Comparison of ENCODE assay signal across 14 mouse cellular contexts in the genomic region with DNA sequence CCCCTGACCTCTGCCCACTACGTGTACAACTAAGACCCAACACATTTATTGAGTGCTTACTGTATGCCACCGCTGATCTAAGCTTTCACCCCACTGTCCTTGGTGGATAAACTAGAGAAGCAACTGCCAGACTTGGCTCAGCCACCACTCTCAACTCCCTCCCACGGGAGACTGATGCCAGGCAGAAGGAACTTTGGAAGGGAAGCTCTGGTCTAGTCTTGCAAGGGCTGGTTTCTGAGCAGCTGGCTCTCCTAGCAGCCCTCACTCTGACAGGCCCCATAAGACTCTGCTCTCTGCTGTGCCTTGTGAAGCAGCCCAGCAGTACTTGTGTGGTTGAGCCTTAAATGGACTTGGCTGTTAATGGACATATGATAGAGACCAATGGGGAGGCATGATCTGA.
DNase-seq lines count a peak whose midpoint lies in the region; ATAC-seq and TF ChIP-seq lines count a peak whose summit lies in the region.
"Had no signal": no experiment of that assay in that cellular context is flagged by ENCODE, and none has a peak within 500 bp of the region (broad histone marks: within the 10 kb centered on the region; RNA-seq: fewer than 3 reads in every experiment).

No protein-coding gene starts in this region.

- no peaks in the 10 kb centered on the region for H3K36me3 ChIP-seq in forebrain, postnatal 0 days (ENCODE audit: insufficient read depth)
- no peaks in the 10 kb centered on the region for H3K36me3 ChIP-seq in forebrain, embryonic 15.5 days
- H3K36me3 ChIP-seq in midbrain, postnatal 0 days (ENCODE audit: insufficient read depth, low read length): no peaks in the 10 kb centered on the region
- H3K36me3 ChIP-seq: liver, embryonic 13.5 days; stomach, embryonic 15.5 days had no signal

- H3K9ac ChIP-seq in forebrain, postnatal 0 days: no peak overlapping the region
- no peak overlapping the region for H3K9ac ChIP-seq in forebrain, embryonic 15.5 days (replicated peaks)
- no peak overlapping the region for H3K9ac ChIP-seq in midbrain, postnatal 0 days (replicated peaks; ENCODE audit: low read length, poor library complexity, severe bottlenecking)
- H3K9ac ChIP-seq: liver, embryonic 13.5 days; stomach, embryonic 15.5 days had no signal

- H3K27me3 ChIP-seq in forebrain, postnatal 0 days (ENCODE audit: insufficient read depth, low read length): no peaks in the 10 kb centered on the region
- H3K27me3 ChIP-seq in forebrain, embryonic 15.5 days: no peaks in the 10 kb centered on the region
- H3K27me3 ChIP-seq in midbrain, postnatal 0 days (ENCODE audit: insufficient read depth, low read length): no peaks in the 10 kb centered on the region
- H3K27me3 ChIP-seq: liver, embryonic 13.5 days; stomach, embryonic 15.5 days had no signal

- no peak overlapping the region for H3K4me3 ChIP-seq in forebrain, postnatal 0 days (ENCODE audit: low read depth, low read length)
- no peak overlapping the region for H3K4me3 ChIP-seq in forebrain, embryonic 15.5 days
- no peak overlapping the region for H3K4me3 ChIP-seq in midbrain, postnatal 0 days (ENCODE audit: low read depth, low read length)
- H3K4me3 ChIP-seq: heart, adult 2 months; liver, embryonic 13.5 days; myocyte; stomach, embryonic 15.5 days had no signal

- peak; percentile 64 for ATAC-seq in forebrain, postnatal 0 days
- ATAC-seq in forebrain, embryonic 15.5 days (replicated peaks): no peak
- no peak for ATAC-seq in midbrain, postnatal 0 days (ENCODE audit: low FRiP score)
- ATAC-seq in inflammation-experienced regulatory T-cells, adult 6 months: no peak
- ATAC-seq in monocyte, adult 5-6 weeks (replicated peaks; ENCODE audit: insufficient number of reproducible peaks, low FRiP score, low TSS enrichment, poor library complexity, severe bottlenecking): no peak
- ATAC-seq: intestine, postnatal 0 days had no signal

- peaks cover 10% of the 10 kb centered on the region; the same call in 1 of the 2 replicates for H3K4me1 ChIP-seq in forebrain, postnatal 0 days (ENCODE audit: insufficient read depth)
- peaks cover 13% of the 10 kb centered on the region for H3K4me1 ChIP-seq in forebrain, embryonic 15.5 days
- peaks cover 7% of the 10 kb centered on the region; the same call in 1 of the 2 replicates for H3K4me1 ChIP-seq in midbrain, postnatal 0 days (ENCODE audit: insufficient read depth, low read length)
- H3K4me1 ChIP-seq: liver, embryonic 13.5 days; stomach, embryonic 15.5 days had no signal

- no peaks in the 10 kb centered on the region for H3K9me3 ChIP-seq in forebrain, postnatal 0 days (ENCODE audit: low read length)
- H3K9me3 ChIP-seq in forebrain, embryonic 15.5 days: no peaks in the 10 kb centered on the region
- no peaks in the 10 kb centered on the region for H3K9me3 ChIP-seq in midbrain, postnatal 0 days (ENCODE audit: low read length)
- H3K9me3 ChIP-seq: liver, embryonic 13.5 days; stomach, embryonic 15.5 days had no signal

- 84% methylated on average over 3 of the region's 3 CpGs for WGBS in forebrain, postnatal 0 days
- WGBS in forebrain, embryonic 15.5 days: 80% methylated on average over 3 of the region's 3 CpGs
- 91% methylated on average over 3 of the region's 3 CpGs for WGBS in midbrain, postnatal 0 days

- H3K27ac ChIP-seq in forebrain, postnatal 0 days (ENCODE audit: low read depth, low read length): no peak overlapping the region
- H3K27ac ChIP-seq in forebrain, embryonic 15.5 days (replicated peaks): no peak overlapping the region
- H3K27ac ChIP-seq in midbrain, postnatal 0 days (ENCODE audit: low read depth, low read length): no peak overlapping the region
- H3K27ac ChIP-seq: heart, adult 2 months; liver, embryonic 13.5 days; stomach, embryonic 15.5 days had no signal

- no peak for DNase-seq in forebrain, postnatal 0 days
- peak; percentile 18 to 27 for DNase-seq in gastrocnemius, adult 8-10 months (ENCODE audit: low spot score in 2 of 2)
- DNase-seq in layer of hippocampus, postnatal 10 days (ENCODE audit: low spot score in 2 of 2): peak; percentile 33 to 49
- DNase-seq in right cerebral cortex, adult 2 months (ENCODE audit: low spot score in 2 of 2): peak; percentile 56 to 64
- no peak for DNase-seq in midbrain, postnatal 0 days (ENCODE audit: low spot score)
- DNase-seq: B cell, adult 2 months; heart, adult 2 months; liver, embryonic 13.5 days had no signal

- H3K4me2 ChIP-seq in forebrain, postnatal 0 days (ENCODE audit: low read depth): no peak overlapping the region
- H3K4me2 ChIP-seq in forebrain, embryonic 15.5 days (replicated peaks): no peak overlapping the region
- no peak overlapping the region for H3K4me2 ChIP-seq in midbrain, postnatal 0 days (ENCODE audit: low read depth, low read length, poor library complexity, severe bottlenecking)
- H3K4me2 ChIP-seq: liver, embryonic 13.5 days; stomach, embryonic 15.5 days had no signal

- no peak for TF ChIP-seq CTCF in forebrain, postnatal 0 days (IDR thresholded peaks at IDR 0.05; ENCODE audit: low read depth)
- no peak for TF ChIP-seq CTCF in midbrain, postnatal 0 days (IDR thresholded peaks at IDR 0.05)

Comparison
In these comparisons a context has a peak if more than half of its experiments do, and no peak if none do; other contexts are left out.
1. DNase-seq: peak in gastrocnemius, adult 8-10 months (2 of 2), layer of hippocampus, postnatal 10 days (2 of 2) and right cerebral cortex, adult 2 months (2 of 2); none in forebrain, postnatal 0 days (single experiment) and midbrain, postnatal 0 days (single experiment).